Mouse (Mus musculus) CD4-positive, CD25-positive, alpha-beta regulatory T cell, adult 9 weeks (primary cell): ENCODE data around the gene Lsm4. TPM values are rescaled to one million over a fixed set of nuclear protein-coding genes. Genes with fewer than 3 reads are reported as not detected.

Experiments
- polyA plus RNA-seq: library from polyadenylated mRNA; unstranded; fragments of 100-300 nt; shearing (Covaris generic); gene quantifications from one replicate; pipeline ENCODE4 v1.2.1, GENCODE M21; 2017

The Lsm4 gene
- 259 TPM for polyA plus RNA-seq

GRCm38 (mm10) chr8:70673079-70673856, at the start of gene Lsm4:
Lsm4 (plus strand) TSS chr8:70673248.

GRCm38 (mm10) chr8:70632346-70632892, 40.6 kb upstream of the Lsm4 start, which contains the start of gene Gdf15:
Gdf15 (minus strand) TSS chr8:70632456.

GRCm38 (mm10) chr8:70660273-70660725, 12.7 kb upstream of the Lsm4 start, which contains the start of gene Pgpep1:
Pgpep1 (minus strand) TSS chr8:70660388.

DNA sequence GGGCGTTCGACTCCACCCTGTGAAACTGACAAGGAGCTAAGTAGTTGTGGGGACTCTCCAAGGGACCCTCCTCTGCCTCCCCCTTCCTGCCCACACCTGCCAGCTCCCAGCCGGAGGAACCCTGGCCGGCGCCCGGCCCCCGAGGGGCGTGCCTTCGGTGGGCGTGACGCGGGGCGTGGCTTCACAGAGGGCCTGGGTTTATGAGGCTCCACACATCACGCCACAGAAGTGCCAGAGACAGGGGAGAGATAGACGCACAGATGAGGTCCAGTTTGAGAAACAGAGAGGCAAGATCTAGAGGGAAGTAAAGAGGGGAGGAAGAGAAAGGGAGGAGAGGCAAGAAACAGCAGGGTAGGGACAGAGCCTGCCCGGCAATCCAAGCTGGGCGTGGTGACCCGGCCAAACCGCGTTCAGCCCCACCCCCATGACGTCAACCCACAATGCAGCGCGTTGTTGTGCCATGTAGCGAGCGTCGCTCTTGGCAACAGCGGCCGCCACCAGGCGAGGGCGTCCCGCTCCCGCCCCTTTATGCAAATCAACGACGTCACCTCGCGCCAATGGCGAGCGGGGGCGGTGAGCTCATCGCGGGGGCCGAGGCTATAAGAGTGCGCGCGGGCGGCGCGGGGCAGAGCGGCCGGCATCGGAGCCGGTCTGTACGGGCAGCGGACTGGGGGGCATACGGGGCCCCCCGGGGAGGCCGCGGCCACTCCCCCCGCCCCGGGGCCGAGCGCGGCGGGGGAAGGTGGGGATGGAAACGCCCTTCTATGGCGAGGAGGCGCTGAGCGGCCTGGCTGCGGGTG, 25.5 kb downstream of the Lsm4 start, which contains the start of gene Jund:
Jund (plus strand) TSS at position 640 of the 800 bp plus-strand sequence.

DNA sequence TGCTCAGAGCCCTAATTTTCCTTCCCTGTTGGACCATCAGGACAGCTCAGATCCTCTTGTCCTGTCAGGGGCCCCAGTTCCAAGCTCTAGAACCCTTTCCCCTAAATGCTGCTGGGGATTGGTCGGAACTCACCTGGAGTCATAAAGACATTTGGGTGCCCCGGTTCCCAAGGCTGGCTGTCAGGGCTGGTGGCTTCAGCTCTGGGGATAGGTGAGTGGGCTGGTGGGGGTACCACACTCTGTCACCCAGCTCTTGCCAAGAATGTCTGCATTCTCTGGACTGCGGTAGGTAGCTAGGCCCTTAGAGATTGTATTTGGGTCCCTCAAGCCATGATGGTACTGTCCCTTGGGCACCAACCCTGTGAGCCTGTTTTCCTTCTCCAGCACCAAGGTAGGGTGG, 30.2 kb downstream of the Lsm4 start, which contains the start of gene Iqcn:
Iqcn (plus strand) TSS at position 171 of the 400 bp plus-strand sequence.

GRCm38 (mm10) chr8:70718297-70718696, 45.2 kb downstream of the Lsm4 start, which contains the start of gene Gm3336:
Gm3336 (plus strand) TSS chr8:70718543.

DNA sequence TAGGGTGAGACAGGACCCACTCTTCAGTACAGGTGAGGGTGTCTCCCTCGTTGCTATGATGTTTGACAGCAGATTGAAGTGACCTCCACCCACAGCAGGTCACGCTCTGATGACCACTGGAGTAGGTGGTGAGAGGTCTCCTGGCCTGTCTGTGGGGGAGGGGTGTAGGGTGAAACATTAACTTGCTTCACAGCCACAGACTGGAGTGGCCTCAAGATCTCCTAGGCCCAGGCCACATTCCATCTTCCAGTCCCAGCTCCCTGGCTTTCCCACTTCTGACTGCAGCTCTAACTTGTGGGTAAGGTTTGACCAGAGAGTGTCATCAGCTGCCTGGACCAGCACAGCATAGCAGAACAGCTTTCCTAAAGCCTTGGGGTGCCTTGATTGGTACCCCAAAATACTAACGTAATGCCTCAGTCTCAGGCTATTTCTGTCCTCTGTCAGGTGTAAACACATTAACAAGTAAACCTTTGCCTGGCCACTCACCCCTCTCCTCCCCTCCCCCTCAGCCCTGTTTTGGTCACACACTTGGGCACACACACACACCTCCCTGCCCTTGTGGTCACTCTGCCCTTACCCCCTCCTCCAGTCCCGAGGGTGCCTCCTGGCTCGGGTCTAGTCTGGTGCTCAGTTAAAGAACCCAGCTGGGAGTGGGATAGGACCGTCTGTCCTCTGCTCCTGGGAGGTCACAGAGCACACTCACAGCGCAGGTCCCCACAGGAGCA, 50.6 kb downstream of the Lsm4 start, which contains the start of gene Pde4c:
Pde4c (plus strand) TSS at position 235 of the 725 bp plus-strand sequence.

Other genes starting within 250 kb of the Lsm4 start
- 22.8 TPM for gene Crtc1, start 233.7 kb upstream of the Lsm4 start, polyA plus RNA-seq
- gene Klhl26, start 196.3 kb upstream of the Lsm4 start, polyA plus RNA-seq: 8.9 TPM
- not detected for gene Tmem59l, start 185.9 kb upstream of the Lsm4 start, polyA plus RNA-seq
- not detected for gene Crlf1, start 180.1 kb upstream of the Lsm4 start, polyA plus RNA-seq
- 138 TPM for gene Rex1bd, start 166.5 kb upstream of the Lsm4 start, polyA plus RNA-seq
- gene Uba52, start 162.4 kb upstream of the Lsm4 start, polyA plus RNA-seq: 1,281 TPM
- 424 TPM for gene Fkbp8, start 145.5 kb upstream of the Lsm4 start, polyA plus RNA-seq
- gene Kxd1, start 145.3 kb upstream of the Lsm4 start, polyA plus RNA-seq: 106 TPM
- gene Ell, start 133.8 kb upstream of the Lsm4 start, polyA plus RNA-seq: 42.7 TPM
- gene Isyna1, start 78.9 kb upstream of the Lsm4 start, polyA plus RNA-seq: 48.6 TPM
- 12.8 TPM for gene Ssbp4, start 64.4 kb upstream of the Lsm4 start, polyA plus RNA-seq
- gene Lrrc25, start 57.1 kb upstream of the Lsm4 start, polyA plus RNA-seq: 0.57 TPM
- not detected for gene Gdf15, start 40.8 kb upstream of the Lsm4 start, polyA plus RNA-seq
- 9.7 TPM for gene Pgpep1, start 12.9 kb upstream of the Lsm4 start, polyA plus RNA-seq
- gene Jund, start 25.7 kb downstream of the Lsm4 start, polyA plus RNA-seq: 12.8 TPM
- 0.07 TPM for gene Iqcn, start 30.2 kb downstream of the Lsm4 start, polyA plus RNA-seq
- not detected for gene Gm3336, start 45.3 kb downstream of the Lsm4 start, polyA plus RNA-seq
- gene Pde4c, start 50.5 kb downstream of the Lsm4 start, polyA plus RNA-seq: 0.41 TPM
- 9.9 TPM for gene Rab3a, start 81.4 kb downstream of the Lsm4 start, polyA plus RNA-seq
- 9.6 TPM for gene Mpv17l2, start 87.7 kb downstream of the Lsm4 start, polyA plus RNA-seq
- 17.0 TPM for gene Pik3r2, start 103.5 kb downstream of the Lsm4 start, polyA plus RNA-seq
- 49.0 TPM for gene Mast3, start 131.8 kb downstream of the Lsm4 start, polyA plus RNA-seq
- gene Il12rb1, start 135.2 kb downstream of the Lsm4 start, polyA plus RNA-seq: 49.0 TPM
- gene Arrdc2, start 166.5 kb downstream of the Lsm4 start, polyA plus RNA-seq: 2.3 TPM
- not detected for gene Kcnn1, start 190.0 kb downstream of the Lsm4 start, polyA plus RNA-seq
- 78.6 TPM for gene Ccdc124, start 200.7 kb downstream of the Lsm4 start, polyA plus RNA-seq
- gene Slc5a5, start 219.5 kb downstream of the Lsm4 start, polyA plus RNA-seq: not detected
- gene Rpl18a, start 224.2 kb downstream of the Lsm4 start, polyA plus RNA-seq: 8,122 TPM
- 26.4 TPM for gene Map1s, start 232.7 kb downstream of the Lsm4 start, polyA plus RNA-seq